Mouse (Mus musculus): ENCODE results near the gene Mis12. TPM values are rescaled to one million over a fixed set of nuclear protein-coding genes. Genes with fewer than 3 reads are reported as not detected.

Mis12 gene
- 38.3 and 42.7 TPM in 2 replicates for total RNA-seq (2017)

DNA sequence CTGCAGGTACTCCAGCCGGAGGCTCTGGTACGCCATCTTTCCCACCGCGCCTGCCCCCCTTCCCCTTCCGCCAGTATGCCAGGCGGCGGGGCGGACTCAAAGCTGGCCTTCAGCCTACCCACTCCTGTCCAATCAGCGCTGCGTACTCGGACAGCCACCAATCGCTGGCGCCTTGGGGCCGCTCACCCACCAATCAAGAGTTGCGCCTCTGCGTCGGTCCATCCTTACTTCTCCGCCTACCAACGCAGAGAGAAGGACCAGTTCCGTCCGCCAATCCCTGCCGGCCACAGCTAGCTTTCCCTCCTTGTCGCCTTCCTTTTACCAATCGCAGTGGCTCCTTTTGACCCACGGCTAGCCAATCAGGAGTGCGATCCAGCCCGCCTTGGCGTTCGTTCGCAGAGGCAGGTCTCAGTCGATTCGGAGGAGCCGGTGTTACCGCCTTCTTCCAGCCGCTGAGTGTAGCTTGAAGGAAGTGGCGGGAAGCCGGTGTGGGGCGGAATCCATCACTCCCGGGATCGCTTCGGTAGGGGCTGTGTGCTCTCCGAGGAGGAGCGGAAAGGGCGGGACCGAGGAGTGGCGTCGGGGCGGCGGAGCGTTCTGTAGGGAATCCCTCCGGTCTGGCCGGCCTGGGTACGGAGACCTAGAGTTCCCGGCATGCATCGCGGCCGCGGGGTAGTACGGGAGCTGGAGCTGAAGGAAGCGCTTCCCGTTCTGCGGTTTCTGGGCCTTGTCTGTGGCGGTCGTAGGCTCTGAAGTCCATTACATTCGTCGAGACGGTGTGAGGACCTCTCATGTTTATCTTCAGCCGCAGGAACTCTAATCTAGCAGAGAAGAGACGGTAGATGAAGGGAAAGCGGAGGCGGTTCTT lies at the start of gene Mis12, which contains the start of gene Derl2:
Mis12 (plus strand) TSS at position 411 of the 868 bp plus-strand sequence.
Derl2 (minus strand) TSS at position 641 of the 868 bp plus-strand sequence.
- ATAC-seq (replicated peaks; ENCODE audit: low read depth, poor library complexity, severe bottlenecking), result peak; percentile 95

DNA sequence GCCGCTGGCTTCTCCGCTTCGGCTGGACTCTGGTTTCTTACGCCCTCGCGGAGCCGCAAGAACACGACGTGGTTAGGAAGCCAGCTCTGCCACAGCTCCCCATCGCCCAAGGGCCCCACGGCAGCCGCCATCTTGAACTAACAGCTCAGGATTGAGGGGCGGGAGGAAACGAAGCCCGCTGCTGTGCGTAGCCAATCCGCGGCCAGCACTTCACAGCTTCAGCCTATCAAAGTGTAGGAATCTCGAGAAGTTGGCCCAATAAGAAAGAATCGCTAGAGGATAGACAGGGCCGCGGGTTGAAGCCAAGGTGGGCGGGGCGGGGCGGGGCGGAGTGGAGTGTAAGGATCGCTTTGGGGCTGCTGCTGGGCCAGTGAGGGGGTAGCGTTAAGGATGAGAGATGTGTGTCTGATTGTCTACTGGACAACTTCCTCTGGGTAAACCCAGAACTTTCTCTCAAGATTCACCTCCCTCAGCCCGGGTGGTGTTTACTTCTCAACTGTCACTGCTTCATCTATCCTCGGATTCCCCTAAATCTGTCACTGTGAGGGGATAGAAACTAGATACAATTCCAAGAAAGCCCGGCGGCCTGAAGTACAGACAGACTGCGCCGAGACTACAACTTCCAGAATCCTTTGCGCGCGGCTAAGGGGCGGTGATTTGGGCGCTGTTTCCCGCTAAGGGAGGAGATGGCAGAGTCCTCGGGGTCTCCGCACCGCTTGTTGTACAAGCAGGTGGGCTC lies 49.4 kb upstream of the Mis12 start, which contains the start of the genes Nup88 and Rpain:
Nup88 (minus strand) TSS at position 153 of the 739 bp plus-strand sequence.
Rpain (plus strand) TSS at position 393 of the 739 bp plus-strand sequence.
- ATAC-seq (replicated peaks; ENCODE audit: low read depth, poor library complexity, severe bottlenecking), result peak; percentile 82

DNA sequence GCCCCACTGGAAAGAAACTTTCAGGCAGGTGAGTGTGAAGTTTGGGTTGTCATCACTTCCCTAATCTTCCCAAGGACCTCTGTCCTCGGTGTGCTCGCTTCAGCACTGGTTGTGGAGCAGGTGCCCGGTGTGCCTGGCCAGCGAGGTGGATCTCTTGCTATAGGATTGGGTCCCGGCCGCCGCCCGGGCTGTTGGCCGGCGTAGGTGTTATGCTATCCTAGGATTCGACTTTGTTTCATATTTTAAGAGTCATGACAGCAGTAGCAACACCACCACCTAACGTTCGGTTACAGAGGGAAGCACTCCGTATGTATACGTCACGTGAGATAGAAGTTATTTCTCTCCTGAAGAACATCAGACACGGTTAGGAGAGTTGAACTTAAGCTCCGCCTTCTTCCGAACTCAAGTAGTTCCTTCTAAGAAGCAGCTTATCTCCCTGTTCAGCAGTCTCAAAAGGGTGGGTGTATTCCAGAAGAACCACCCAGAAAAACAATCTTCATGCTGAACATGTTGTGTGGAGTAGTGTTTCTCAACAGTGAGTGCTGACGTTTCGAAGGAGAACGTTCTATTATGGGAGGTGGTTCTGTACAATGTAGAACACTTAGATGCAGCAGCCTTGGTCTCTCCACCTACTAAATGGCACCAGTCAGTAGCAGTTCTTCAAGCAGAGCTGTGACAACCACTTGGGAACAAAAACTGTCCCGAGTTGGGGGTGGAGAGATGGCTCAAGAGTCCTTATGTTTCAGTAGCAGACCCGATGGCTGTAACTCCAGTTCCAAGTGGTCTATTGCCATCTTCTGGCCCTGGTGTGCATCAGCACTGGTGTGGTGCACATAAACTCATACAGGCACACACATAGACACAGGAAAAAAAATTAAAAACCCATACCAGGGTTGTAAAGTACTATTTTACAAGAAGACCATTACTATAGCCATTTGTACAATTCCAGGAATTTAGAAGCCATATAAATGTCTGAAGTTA lies 48.6 kb upstream of the Mis12 start:
- ATAC-seq (replicated peaks; ENCODE audit: low read depth, poor library complexity, severe bottlenecking), result peak; percentile 60

DNA sequence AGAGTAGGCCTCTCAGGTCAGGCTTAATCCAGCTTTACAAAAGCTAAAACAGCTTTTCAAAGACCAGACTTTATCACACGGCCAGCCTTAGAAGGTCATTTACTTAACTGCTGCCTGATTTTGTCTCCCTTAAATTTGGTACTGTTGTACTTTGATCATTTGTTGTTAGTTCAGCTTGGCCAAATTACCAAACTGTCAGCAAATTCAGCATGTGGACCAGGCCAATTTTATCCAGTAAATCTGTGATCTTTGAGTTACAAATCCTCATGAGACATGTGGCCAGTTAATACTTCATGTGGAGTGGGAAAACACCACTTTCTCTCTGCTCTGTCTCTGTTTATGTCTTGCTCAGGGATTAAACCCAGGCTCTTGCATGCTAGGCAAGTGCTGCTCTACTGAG lies 46.8 kb upstream of the Mis12 start:
- no peak for ATAC-seq (replicated peaks; ENCODE audit: low read depth, poor library complexity, severe bottlenecking)

DNA sequence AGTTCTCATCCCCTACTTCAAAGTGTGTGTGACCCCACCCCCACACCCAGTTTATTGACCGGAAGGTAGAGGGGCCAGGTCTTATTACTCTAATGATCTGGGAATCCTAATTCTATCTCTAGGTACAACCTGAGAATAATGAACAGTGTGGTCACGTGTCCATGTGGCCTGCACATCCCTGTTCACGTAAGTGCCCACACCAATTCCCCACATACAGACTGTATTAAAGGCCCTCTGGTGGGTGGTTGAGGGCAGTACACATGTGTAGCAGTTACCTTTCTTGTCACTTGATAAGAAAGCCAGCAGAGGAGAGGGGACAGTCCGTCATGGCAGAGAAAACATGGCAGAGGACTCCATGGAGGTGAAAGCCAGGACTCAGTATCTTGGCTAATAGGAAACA lies 45.5 kb upstream of the Mis12 start:
- ATAC-seq (replicated peaks; ENCODE audit: low read depth, poor library complexity, severe bottlenecking), result no peak

DNA sequence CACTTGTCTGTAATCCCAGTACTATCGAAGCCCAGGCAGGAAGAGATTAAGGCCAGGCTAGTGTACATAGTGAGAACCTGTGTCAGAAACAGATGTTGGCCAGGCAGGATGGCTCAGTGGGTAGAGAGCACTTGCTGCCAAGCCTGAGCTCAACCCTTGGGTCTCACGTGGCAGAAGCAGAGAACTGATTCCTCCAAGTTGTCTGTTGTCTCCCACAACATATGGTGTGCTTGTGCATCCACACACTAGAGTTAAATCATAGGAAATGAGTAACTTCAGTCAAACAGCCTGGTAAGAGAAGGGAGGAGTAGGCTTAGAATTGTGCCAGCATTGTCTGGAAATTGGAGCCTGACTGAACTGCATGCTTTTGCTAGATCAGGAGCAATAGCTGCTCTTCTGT lies 44.2 kb upstream of the Mis12 start:
- ATAC-seq (replicated peaks; ENCODE audit: low read depth, poor library complexity, severe bottlenecking), result no peak

DNA sequence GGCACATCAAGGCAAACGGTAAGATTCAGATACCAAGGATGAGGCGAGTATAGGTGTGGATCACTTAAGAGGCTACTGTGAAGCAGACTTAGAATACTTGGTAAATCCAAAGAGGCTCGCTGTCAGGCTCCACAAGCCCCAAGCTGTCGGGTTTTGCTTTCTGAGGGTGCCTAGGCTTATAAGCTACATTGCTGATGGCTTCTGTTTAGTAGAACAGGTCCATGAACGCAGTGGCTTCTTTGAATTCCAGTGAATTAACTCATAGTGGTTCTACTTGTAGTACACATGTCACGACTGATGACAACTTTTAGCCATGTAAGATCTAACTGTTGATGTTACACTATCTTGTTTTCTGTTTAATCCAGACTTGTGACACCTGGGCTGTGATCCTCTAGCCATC lies 42.1 kb upstream of the Mis12 start:
- ATAC-seq (replicated peaks; ENCODE audit: low read depth, poor library complexity, severe bottlenecking), result no peak

DNA sequence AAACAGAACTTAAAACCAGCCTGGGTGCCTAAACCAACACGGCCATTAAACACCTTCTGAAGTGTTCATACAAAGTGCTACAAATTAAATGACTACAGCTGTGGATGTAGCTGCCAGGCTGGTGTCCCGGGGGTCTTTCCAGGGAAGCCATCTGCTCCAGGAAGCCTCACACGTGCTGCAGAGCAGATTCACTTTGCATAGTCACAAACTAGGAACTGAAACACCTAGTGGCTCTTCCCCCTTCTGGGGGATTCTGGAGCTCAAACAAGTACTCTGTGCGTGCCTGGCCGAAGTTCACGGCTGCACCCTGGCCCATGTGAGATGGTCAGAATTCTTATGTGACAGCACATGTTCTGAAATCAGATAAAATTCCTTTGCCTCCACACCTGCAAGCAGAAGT lies 39.2 kb upstream of the Mis12 start:
- no peak for ATAC-seq (replicated peaks; ENCODE audit: low read depth, poor library complexity, severe bottlenecking)

DNA sequence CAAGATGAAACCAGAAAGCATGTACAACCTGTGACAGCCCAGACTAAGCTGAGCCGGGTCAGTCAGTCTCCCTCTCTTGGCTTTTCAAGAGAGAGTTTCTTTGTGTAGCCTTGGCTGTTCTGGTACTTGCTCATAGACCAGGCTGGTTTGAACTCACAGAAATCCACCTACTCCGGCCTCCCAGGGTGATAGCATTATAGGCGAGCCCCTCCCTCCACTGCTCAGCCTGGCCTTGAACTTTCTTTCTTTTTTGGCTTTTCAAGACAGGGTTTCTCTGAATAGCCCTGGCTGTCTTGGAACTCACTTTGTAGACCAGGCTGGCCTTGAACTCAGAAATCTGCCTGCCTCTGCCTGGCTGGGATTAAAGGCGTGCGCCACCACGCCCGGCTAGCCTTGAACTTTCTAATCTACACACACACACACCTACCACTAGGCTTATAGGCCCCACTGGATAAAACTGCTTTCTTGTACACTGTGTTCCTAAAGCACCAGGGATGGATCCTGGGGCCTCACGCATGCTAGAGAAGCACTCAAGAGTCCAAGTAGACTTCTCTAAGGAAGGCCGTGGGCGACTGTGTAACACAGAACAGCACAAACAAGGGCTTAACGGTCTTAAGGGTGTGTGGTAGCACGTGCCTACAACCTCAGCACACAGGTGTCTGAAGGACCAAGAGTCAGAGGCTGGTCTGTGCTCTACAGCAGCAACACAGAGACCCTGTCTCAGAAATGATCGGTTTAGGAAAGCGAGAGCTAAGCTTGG lies 38.5 kb upstream of the Mis12 start:
- no peak for ATAC-seq (replicated peaks; ENCODE audit: low read depth, poor library complexity, severe bottlenecking)

DNA sequence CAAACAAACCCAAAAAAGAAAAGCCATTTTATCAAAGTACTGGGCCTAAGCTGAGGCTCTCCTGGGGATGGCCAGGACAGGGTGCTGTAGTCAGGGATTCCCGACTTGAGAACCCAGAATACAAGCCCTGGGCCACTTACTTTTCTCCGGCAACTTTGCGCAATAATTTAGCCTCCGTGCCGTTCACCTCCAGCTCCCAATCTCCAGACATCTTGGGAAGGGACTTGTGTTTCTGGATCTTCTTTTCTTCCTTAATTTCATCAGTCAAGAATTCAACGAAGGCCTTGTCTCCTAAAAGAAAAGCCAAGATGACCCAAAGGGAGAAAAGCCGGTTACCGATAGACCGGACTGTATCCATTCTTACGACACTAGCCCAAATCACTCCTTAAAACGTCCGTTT lies 37.4 kb upstream of the Mis12 start:
- no peak for ATAC-seq (replicated peaks; ENCODE audit: low read depth, poor library complexity, severe bottlenecking)

DNA sequence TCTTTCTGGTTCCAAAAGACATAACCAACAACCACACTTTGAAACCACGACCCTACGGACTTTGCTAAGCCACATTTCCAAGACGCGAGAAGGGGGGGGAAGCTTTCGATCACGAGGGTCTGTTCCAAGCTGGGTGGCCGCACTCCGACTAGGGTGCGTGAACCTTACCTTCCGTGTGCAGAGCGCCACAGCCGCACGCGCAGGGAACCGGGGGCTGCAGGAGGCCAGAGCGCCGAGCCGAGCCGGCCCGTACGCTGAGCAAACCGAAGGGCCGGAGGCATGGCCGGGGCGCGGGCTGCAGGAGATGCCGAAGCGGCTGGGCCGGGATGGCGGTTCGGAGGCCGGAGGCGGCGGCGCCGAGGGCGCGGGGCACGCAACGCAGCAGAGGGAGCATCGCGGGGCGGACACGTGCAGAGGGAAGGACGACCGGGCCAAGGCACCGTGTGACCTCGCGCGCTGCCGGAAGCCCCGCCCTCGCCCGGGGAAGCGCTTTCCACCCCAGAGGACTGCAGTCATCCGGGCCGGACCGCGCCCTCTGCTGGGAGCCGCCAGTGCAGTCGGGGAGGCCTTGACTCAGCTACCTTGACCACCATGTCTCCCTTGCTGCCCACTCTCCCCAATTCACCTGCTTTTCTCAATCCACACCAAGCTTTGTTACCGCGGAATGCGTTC lies 36.7 kb upstream of the Mis12 start, which contains the start of gene C1qbp:
C1qbp (minus strand) TSS at position 470 of the 672 bp plus-strand sequence.
- ATAC-seq (replicated peaks; ENCODE audit: low read depth, poor library complexity, severe bottlenecking), result peak; percentile 99

DNA sequence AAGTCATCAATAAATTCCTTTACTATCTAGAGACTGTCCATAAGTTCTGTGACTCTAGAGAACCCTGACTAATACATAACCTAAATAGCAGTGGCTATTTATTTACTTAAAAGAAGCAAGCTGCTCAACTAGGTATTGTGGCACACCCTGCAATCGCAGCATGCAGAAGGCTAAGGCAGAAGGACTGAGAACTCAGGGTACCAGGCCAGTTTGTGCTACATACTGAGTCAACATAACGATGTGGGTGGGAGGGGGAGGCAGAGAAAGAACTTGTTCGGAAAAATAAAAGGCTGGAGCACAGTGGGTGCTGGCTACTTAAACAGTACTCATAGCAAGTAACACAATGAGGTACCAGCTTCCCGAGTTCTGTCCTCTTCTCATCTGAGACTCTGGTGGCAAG lies 18.2 kb upstream of the Mis12 start:
- no peak for ATAC-seq (replicated peaks; ENCODE audit: low read depth, poor library complexity, severe bottlenecking)

DNA sequence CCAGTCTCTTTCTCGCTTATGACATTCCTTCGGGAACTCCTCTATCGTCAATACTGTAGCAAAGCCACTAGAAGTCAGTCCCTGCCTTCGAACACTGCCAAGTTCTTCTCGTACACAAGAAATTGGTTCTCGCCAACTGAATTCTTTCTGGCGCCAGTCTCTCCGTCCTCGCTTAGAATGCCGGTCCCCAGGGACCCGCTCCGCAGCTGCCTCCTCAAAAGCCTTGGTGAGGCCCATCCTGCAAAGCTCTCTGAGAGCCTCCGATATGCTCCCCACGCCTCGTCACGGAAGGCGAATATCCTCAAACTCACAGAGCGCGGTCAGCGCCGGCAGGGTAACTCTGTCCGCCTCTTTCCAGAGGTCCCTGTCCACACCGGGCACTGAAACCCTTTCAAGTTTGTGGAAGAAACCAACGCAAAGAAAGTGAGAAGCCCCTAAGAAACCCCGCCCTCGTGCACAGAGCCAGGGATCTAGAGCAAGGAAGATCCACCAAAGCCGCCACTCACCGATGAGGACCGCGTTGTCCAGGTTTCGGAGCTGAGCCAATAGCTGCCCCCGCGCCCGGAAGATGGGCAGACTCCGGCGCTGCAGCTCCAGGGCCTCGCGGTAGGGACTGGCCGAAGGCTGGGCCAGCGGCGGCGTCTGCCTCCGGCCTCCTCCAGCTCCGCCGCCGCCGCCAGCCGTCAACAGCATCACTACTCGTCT lies 15.6 kb upstream of the Mis12 start:
- peak; percentile 29 for ATAC-seq (replicated peaks; ENCODE audit: low read depth, poor library complexity, severe bottlenecking)

DNA sequence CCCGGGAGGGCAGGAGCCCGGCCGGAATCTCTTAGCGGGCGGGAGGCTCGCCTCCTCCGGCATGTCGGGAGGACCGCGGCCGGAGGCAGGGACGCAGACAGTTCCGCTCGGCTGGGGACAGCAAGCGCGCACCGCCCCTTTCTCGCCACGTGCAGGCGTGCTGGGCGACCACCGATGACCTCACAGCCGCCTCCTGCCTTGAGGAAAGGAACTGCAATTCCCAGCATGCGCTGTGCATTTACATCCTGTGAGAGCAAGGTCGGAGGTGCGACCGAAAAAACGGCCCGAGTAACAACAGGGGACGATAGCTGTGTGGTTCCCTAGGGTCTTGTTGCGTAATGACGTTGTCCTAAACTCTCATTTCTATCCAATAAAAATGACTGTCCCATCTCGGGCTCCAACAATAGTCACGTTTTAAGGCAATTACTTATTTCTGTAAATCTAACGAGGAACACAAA lies 15.1 kb upstream of the Mis12 start, which contains the start of gene Dhx33:
Dhx33 (minus strand) TSS at position 122 of the 458 bp plus-strand sequence.
- ATAC-seq (replicated peaks; ENCODE audit: low read depth, poor library complexity, severe bottlenecking), result peak; percentile 98

DNA sequence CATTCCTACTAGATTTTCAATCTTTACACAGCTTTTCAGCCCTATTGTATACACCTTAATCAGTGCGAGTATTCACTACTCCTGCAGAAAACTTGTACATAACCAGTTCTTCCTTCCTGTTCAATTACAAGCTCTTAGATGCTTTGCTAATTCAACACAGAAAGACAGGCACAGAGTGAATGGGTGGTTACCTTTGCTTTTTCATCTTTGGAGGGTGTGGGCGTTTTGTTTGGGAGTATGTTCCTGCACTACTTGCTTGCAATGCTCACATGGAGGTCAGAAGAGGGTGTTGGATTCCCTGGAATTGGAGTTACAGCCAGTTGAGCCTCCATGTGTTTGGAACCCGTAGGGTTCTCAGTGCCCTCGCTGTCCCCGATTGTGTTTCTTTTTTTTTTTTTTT lies 14.4 kb upstream of the Mis12 start:
- ATAC-seq (replicated peaks; ENCODE audit: low read depth, poor library complexity, severe bottlenecking), result no peak

DNA sequence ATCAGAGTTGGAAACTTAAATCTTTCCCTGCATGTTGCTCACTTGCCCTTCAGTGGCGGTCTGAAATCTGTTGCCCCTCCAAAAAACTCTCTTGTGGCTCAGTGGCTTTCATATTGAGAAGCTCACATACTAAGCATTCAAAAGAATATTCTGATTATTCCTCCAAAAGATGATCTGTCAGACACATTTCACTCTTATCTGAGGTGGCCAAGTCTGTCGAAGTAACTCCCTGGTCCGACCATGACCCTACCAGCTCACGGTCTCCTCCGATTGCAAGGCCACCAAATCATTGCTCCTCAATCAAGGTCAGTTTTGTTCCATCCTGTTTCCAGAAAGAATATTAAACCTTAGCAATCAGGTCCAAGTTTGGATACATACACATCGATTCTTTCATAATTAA lies 12.4 kb upstream of the Mis12 start:
- ATAC-seq (replicated peaks; ENCODE audit: low read depth, poor library complexity, severe bottlenecking), result no peak

DNA sequence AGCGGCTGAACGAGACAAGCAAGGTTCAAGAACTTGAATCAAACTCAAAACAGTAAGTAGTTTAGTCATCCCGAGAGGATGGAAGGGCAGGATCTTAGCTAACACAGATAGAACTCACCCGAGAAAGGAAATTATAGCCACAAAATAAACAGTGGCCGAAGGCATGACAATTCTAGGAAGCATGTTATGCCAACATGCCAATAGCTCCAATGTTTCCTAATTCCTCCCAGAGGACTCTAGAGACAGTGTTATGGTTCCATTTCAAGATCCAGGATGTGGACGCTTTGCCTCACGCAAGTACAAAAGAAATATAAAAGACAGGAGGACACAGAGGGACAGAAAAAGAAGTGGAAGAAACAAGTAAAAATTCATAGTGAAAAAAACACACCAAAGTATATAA lies 11.6 kb upstream of the Mis12 start:
- no peak for ATAC-seq (replicated peaks; ENCODE audit: low read depth, poor library complexity, severe bottlenecking)

DNA sequence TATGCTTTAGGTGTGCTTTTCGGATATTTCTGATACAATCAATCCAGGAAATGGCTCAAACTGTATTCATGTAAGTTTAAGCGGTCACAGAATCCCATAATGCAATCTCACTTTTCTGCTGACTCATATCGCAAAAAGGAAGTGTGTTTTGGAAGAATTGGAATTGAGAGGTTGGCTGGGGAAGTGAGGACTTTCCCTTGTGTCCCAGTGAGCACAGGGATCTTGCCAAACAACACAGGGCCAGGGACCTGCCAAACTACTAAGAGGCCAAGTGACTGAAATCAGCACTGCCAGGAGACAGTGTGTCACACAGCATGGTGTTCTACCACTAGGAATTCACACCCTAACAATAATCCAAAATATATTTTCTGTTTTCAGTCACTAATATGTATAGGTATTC lies 11.1 kb upstream of the Mis12 start:
- no peak for ATAC-seq (replicated peaks; ENCODE audit: low read depth, poor library complexity, severe bottlenecking)

All from common myeloid progenitor, adult 5-6 weeks (primary cell).